Mouse (Mus musculus) olfactory bulb, adult 2 months (tissue): ENCODE data around the gene Rell1.

Experiments used
- CTCF ChIP-seq: fragments of 200-500 bp; IDR thresholded peaks from 2 replicates; pipeline ENCODE4 v1.5.1; 2012; ENCODE audit warnings: low read depth, mild to moderate bottlenecking, low read length, moderate library complexity; ENCODE audit not compliant: insufficient read depth
- POLR2A ChIP-seq: fragments of 200-500 bp; IDR thresholded peaks from 2 replicates; pipeline ENCODE4 v1.6.1; 2012; ENCODE audit warnings: mild to moderate bottlenecking, low read depth, low read length, moderate library complexity; ENCODE audit not compliant: insufficient read depth

GRCm38 (mm10) chr5:63918201-63918600 is 50.5 kb downstream of the Rell1 start:
- TF ChIP-seq CTCF (no peak), POLR2A (no peak)
